Mouse (Mus musculus) cerebellum, adult 18-20 months (tissue): ENCODE measurements at regions not wholly inside any gene's neighbourhood (a gene's known extent, or its start where the extent isn't known, plus 50 kb on each side); places are given as distances from the start of the nearest gene placed in this dataset.

ENCODE experiments used
- DNase-seq, 2 experiments: peaks; one replicate each; pipeline ENCODE4 v3.0.0; 2021

DNA sequence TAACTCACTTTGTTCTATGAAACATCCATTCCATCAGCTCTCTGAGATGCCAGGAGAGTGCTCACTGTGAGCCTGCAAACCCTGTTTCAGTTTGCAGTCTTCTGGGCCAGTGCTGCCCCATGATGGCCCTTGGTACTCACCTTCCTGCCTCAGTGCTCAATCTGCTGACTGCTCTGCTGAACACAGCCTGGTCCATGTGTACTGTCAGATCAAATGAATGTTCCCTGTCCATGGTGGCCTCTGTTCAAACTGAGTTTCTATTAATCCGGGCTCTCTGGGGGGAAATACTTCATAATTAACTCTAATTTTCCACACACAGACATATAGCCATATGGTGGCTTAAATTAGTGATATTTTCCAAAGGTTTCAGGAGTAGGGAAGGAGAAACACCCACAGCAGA lies 503.3 kb downstream of the Tmem132b start:
- DNase-seq = no peak

DNA sequence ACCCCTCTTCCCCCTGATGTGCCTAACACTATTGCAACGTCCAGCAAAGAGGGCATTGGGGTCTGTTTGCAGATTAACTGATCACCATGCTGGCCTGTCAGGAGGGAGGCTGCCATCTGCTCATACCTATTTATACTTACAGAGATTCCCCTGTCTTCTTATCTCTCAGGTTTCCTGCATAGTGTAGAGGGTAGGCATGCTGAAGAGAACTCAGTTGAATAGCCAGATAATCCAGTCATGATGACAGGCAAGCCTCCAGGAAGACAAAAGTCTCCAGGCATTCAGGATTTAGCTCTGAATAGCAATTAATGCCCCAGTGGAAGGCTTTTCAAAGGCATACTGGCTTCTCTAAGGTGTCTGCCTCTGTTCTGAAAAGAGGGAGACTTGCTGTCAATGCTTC lies 505.1 kb downstream of the Tmem132b start:
- DNase-seq = no peak

DNA sequence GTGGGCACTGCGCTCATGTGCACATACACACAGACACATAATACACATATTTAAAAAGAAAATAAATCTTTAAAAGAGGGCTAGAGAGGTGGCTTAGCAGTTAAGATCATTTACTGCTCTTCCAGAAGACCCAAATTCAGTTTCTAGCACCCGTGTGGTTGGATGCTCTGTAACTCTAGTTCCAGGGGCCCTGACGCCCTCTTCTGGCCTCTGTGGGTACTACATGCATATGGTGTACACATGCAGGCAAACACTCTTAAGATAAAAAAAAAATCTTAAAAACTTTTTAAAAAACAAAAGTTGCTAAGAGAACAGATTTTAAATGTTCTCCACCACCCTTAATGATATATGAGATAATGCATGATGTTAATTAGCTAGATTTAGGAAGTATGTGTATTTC lies 514.2 kb downstream of the Tmem132b start:
- DNase-seq = no peak

DNA sequence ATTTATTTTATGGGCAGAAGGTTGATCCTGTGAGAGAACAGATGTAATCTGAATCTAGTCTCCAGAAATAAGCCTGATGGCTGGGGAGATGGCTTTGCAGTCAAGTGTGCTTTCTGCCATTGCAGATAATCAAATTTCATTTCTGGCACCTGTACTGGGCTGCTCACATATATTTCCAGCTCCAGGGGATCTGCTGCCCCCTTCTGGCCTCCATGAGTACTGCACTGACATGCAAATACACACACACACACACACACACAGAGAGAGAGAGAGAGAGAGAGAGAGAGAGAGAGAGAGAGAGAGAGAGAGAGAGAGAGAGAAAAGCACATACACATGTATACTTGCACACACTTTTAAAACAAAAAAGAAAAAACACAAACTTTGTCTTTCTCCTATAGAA lies 532.1 kb downstream of the Tmem132b start:
- DNase-seq = no peak

DNA sequence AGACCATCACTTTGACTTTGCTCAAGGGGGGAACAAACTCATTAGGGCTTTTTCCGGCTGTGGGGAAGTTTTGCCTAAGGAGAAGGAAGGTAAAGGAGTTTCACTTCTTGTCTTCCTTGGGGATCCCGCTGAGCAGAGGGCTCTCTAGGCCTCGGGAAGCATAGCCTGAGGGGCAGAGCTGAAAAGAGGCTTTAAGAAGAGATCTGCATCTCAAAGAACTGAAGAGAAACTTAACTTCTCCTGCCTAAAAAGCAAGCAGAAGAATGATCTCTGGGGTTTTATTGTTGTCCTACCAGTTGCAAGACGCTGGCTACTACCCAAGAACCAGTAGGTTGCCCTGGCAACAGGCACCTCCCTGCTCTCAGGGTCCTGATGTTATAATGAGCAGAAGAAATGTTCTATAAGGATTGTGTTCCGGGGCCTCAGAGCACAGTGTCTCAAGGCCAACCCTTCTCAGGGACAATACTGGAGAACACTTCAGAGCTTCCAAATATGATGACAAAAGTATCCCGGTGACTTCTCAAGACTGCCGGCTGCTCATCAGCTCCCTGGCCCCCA lies 547.8 kb downstream of the Tmem132b start:
- no peak for DNase-seq

DNA sequence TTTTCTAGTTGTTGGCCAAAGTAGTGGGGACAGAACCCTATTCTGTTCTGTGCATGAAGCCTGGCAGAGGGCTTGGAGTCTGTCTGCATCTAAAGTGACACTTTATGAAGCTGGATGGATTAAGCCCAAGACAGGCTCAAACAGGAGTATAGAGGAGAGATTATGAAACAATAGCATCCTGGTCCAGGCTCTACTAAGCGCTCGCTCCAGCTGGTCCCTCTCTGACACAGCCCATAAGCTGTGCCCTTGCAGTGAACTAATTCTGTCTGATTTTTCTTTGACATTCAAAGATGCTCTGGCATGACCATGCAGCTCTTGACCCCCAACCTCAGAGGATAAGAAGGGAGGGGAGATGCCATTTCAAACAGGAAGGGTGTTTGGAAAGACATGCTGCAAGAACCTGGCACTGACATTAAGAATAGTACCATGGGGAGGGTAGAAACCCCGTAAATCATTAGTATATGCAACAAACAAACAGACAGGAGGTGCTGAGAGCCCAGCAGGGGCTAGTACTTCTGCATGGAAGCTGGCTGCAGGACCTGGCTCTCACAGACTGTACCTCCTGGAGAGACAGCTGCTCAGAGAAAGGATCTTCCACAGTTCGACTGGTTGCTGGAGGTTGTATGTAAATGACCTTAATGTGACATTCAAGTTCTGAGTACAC lies 556.8 kb downstream of the Tmem132b start:
- DNase-seq = no peak

DNA sequence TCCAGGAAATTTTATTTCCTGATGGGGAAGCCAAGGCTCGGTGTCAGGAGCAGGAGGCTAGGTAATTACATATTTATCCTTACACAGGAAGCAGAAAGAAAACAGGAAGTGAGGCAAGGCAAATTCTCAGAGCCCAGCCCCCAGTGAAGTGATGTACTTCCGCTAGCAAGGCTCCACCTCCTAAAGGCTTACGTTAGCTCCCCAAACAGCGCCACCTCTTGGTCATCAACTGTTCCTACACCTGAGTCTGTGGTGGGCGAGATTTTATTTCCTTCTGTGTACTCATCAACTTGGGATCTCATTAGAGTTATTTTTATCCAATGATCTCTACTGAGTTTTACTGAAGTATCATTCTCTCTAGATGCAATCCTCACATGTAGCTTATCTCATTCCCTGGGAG lies 561.6 kb downstream of the Tmem132b start:
- no peak for DNase-seq

DNA sequence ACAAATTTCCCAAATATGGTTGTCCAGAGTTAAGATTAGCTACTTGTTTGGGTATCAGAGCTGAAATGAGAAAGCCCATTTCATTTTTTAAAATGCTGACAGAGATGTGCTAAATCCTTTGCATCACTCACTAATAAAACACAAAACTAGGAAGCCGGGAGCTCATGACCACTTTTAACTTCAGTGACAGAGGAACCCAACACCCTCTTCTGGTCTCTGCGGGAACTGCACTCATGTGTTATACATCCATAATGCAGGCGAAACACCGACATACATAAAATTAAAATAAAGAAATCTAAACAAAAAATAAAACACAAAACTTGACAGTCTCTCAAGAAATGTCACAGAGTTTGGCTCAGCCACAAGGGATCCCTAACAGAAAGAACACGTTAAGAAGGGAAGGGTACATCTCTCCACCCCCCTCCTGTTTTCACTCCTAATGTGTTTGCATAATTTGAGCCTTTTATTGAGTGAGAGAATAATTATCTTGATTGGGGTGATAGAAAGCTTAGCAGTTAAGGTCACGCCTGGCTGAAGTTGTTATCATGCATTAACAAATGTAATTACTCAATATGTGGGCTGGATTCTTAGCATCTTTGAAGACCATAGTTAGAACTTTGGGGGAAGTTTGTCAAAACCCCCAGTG lies 565.2 kb downstream of the Tmem132b start:
- DNase-seq = peak in 1 of 2 experiments; percentile 1

DNA sequence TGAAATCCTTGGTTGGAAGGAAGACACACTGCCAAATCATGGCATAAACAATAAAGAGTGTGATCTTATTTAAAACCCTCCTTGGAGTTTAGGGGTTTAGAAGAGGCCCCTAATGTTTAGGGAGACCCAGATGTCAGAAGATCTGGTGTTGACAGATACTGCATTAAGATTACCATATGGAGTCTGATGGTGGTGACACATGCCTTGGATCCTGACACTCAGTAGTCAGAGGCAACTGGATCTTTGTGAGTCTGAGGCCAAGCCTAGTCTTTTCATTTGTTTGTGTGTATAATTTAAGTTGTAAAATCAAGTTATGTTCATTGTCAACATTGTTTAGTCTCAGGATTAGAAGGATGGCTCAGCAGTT lies 565.7 kb downstream of the Tmem132b start:
- no peak for DNase-seq

DNA sequence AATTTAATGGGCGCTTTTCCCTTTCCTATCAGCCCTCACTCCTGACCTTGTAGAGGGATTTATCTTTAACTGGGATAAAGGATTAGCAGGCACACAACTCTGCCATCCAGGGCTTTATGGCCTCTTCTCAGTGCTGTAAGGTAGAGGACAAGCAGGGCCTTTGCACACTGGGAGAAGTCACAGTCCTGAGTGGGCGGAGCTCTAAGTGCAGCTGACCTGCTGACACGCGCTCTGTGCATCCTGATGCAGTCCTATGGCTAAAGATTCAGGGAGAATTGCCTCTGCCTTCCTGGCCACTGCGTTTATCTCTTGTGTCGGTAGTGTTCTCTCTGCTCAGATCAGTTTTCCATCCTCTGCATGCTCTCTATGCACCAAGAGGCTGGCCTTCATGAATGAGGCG lies 566.9 kb downstream of the Tmem132b start:
- DNase-seq = no peak

DNA sequence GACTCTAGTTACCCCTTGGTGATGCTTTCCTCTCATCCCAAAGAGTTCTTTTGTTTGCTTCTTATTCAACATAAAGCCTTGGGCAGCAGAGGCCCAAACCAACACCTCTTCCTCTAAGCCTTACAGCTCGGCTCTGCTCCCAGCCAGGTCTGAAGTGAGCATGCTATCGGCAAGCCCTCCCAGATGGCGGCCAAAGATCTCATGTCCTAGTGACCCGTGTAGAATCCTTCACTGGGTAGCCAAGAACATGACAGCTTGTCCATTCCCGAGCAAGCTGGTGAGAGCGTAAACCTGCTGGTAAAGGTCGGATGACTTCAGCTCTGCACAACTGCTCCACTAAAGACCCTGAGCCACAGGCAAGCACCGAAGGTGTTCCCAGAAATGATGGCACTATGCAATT lies 568.4 kb downstream of the Tmem132b start:
- DNase-seq = no peak

DNA sequence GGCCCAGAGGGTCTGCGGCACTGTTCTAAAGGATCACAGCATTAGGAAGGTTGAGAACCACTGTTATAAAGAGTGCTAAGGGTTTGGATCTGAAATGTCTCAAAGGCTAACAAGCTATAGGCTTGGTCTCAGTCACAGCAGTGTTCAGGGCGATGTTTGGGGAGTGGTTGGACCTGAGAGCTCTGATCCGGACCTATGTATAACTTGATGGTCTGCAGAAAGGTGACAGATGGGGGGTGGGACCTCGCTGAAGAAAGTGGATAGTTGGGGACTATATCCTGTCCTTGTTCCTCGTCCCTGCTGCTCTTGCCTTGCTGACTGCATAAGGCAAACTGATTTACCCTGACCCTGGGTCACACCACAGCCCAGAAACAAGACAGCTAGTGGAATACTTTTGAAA lies 572.9 kb downstream of the Tmem132b start:
- no peak for DNase-seq

DNA sequence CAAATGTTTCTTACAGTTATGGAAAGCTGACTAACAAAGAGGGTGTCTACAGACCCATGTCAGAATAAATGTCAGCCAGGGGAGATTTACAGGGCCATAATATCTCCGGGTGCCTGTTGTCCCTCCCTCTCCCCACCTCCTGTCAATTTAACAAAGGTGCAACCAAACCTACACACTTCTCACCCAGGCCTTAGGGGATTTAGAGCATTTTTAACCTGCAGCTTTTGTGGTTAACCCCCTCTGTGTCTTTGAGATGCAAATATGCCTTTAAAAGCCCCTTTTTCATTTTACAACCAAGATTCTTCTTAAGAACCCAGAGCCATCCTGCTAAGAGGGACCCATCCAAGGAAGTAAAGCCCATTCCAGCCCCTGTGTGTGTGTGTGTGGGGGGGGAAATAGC lies 573.3 kb downstream of the Tmem132b start:
- no peak for DNase-seq

DNA sequence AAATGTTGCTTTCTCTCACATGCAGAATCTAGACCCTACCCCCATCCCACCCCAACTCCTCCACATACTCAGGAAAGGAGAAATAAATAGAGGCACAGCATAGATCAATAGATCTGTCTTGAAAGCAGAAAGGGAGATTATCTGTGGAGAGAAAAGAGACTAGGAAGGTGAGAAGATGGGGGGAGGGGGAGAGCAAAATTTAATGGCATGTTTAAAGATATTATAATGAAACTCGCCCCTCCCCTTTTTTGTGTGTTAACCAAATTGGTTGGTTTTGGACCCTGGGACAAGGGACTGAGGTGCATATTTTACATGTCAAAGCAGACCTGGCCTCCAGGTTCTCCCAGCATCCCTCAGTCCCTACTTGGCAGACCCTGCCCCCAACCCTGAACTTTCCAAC lies 573.9 kb downstream of the Tmem132b start:
- no peak for DNase-seq

DNA sequence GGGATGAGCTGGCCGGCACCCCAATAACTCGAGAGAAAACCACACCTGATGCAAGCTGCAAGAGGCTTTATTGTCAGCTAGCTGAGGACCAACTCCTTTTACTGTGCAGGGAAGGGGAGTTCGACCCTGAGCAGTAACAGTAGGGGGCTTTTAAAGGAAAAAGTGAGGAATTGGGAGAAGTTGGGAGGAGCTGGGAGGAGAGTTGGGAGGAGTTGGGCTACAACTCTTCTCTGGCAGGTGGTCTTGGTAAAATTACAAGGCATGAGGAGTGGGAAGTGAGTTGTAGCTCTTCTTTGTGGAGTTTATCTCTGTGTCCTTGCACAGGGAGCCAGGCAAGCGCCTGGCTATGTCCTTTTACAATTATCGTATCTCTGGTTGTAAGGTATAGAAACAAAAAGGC lies 575.4 kb downstream of the Tmem132b start:
- DNase-seq = no peak

DNA sequence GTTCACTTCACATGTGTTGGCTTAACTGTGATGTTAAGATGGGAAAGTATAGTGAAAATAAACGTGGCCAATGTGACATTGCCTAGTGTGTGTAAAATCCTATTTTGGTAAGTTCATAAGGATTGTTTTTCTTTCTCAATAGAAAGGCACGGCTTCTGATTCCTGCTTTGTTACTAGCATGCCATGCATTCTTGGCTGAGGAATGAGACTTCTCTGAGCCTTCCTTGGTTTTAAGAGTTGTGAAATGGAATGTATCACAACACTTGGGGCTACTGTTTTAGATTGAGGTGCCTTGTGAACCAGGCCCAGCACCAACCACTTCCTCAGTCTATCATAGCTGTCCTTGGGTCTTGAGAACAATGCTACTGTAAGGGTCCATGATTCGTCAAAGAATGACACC lies 577.3 kb downstream of the Tmem132b start:
- DNase-seq = no peak

DNA sequence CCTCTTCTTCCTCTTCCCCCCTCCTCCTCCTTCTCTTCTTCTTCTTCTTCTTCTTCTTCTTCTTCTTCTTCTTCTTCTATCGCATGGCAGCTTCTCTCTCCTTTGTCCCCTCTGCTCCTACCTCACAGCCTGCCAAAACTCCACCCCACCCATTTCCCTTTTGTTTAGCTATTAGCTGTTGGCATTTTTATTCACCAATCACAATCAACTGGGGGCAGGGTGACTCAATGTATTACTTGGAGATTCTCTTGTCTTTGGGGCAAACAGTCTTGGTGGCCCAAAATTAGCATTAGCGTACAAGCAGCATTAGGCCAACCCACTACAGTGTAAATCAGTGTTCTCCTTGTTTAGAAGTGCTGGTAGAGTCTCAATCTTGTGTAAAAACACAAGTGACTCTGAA lies 585.7 kb downstream of the Tmem132b start:
- DNase-seq = no peak

DNA sequence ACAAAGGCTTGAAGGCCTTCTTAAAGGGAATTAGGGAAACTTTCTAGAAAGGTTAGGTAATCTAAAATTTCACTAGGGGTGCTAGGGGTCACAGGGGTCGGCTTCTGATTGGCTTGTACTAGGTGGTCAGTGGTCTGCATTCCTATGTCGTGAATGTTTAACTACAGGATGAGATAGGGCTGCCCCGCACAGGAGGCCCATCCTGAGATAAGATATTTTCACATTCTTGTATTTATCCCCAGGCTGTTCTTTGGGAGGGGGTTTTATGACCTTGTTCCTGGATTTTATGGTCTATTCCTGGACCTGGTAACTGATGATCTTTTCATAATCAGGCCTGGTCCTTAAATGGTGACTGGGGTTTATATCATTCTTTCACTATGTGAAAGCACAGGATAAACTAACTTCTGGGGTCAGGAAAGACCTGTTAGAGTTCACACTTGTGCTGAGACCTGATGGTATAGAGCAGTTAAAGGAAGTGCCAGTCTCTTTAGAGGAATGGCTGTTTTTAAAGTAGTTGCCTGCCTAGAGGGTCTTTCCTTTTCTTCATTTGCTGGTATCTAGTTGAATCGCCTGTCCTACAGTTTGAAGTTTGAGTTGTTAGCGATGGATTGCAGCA lies 586.4 kb downstream of the Tmem132b start:
- no peak for DNase-seq

DNA sequence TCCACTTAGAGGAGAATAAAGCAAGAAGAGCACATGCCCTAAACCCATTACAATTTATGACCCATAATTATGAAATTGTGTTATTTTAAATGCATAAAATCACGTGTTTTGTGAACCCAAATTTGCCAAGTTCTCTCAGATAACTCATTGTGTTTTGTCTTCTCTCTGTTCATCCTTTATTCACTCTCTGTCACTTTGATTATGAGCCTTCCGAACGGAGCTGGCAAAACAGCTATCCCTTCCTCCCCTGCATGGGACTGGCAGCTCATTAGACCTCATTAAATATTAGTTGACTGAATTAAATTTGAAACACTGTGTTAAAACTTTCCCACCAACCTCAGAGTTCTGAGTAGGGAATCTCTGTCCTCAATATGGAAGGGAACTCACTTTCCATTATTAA lies 587.2 kb downstream of the Tmem132b start:
- DNase-seq = no peak

DNA sequence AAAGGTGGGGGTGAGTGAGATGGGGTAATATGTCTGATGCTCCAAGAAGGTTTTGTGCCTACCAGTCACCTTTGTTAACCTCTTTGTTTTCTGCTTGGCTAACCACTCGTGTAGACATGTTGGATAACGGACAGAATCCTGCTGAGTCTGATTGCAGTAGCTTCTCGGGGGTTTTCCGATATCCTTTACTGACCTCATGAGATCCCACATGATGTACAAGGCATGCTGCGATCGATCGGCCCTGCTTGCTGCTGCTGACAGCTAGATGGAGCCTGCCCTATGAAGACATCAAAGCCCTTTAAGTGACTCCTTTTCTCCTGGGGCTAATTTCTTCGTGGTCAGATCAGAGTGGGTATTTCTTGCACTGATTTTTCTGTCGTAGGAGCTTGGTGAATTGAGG lies 591.6 kb downstream of the Tmem132b start:
- no peak for DNase-seq

DNA sequence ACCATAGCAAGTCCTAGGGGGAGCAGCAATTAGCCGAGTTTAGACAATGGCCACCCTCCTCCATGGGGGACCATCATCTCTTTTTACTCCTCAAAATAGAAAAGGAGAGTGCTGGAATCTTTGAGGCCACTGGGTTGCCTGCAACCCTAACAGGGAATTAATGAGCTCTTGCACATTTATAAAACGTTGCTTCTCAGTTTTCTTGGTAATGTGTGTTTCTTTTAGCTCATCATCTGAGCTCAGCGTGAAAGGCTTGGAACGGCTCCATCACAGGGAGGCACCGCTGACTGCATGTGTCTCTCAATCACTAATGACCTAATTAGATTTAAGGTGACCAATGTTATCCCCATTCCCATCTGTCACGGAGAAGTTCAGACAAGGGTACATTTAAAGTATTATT lies 595.9 kb downstream of the Tmem132b start:
- DNase-seq = peak; percentile 5 to 10

DNA sequence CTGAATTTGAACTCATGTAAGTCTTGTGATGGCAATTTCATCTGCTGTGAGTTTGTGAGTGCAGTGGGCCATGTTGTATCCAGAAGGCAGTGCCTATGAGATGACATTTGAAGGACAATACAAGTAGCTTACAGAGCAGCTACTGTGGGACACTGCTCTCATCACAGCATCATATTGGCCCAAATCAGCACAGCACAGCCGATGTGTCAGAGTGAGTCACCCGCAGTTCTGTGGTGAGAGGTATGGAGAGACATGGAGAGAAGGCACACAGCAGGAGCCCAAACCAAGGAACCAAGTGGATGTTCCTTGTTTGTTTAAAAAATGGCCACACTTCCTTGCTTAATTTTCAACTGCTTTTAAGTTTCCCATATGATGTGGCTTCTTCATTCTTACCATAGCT lies 617.3 kb downstream of the Tmem132b start:
- DNase-seq = no peak

DNA sequence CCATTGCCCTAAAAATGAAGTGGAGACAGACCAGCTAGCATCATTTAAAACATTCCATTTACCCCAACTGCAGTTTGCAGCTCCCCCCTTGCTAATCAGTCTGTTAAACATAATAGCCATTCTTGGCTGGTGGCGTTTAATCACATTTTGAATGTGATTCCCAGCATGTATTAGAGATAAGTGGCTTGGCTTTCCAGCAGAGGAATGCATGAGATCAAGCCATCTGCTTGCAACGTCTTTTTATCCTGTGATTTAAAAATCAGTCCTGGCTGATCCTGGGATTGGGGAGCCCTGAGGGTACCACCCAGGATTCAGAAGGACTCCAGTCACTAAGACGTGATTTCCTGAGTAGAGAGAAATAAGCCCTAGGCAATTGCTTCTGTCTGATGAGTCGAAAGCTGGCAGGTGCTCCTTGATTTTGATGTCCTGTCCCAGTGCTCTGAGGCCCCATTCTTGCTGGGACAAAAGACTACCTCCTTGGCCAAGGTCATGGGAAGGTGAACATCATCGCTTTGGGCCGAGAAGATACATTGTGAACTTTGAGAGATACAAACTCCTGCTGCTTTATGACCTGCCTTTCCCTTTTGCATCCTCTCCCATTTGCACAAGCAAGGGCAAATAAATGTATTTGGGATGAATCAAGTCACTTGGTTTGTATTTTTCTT lies 623.8 kb downstream of the Tmem132b start:
- no peak for DNase-seq

DNA sequence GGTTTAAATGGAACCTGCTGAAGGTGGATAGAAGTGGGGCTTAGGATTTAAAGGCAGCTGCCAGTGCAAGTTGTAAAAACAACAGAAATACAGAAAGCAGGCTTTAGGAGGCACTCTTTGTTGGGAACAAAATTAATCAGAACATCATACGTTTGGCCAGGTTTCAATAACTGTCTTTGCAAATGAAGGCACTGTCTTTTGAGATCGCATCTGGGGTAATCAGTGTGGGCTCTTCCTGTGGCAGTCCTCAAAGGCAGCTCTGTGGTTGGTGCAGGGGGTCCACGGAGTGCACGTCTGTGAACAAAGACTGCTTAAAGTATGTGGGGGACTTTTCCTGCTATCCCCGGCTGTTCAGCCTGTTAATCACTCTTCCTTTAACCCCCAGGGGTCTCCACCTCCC lies 654.5 kb downstream of the Tmem132b start:
- no peak for DNase-seq
